Mouse (Mus musculus) layer of hippocampus, adult 8-10 months (tissue): ENCODE data around the gene Magi2. TPM values are rescaled to one million over a fixed set of nuclear protein-coding genes. Genes with fewer than 3 reads are reported as not detected.

Experiments
- DNase-seq, 2 experiments: peaks; one replicate each; pipeline ENCODE4 v3.0.0; 2022; ENCODE audit warnings: low spot score in 2 of 2
- total RNA-seq, 4 experiments: library from RNA; stranded (reverse); gene quantifications; 2 replicates each; pipeline ENCODE4 v1.2.4; 2022

The Magi2 gene
- total RNA-seq, 4 experiments from 2014 or later: 105 to 137 (median 127) TPM

- DNase-seq: peak; percentile 26 to 45
Measured at GRCm38 (mm10) chr5:20582995-20583435, 1356.2 kb downstream of the Magi2 start.

- no peak for DNase-seq
Measured at GRCm38 (mm10) chr5:20583639-20584038, 1356.8 kb downstream of the Magi2 start.

- DNase-seq: no peak
Measured at GRCm38 (mm10) chr5:20584769-20585168, 1357.9 kb downstream of the Magi2 start.

- DNase-seq: no peak
Measured at GRCm38 (mm10) chr5:20589731-20590130, 1362.9 kb downstream of the Magi2 start.

- DNase-seq: no peak
Measured at GRCm38 (mm10) chr5:20598196-20598595, 1371.4 kb downstream of the Magi2 start.

GRCm38 (mm10) chr5:20603756-20604469 is 1377.1 kb downstream of the Magi2 start:
- DNase-seq: no peak

GRCm38 (mm10) chr5:20606497-20606896 is 1379.7 kb downstream of the Magi2 start:
- no peak for DNase-seq

GRCm38 (mm10) chr5:20607503-20607902 is 1380.7 kb downstream of the Magi2 start:
- no peak for DNase-seq

GRCm38 (mm10) chr5:20609206-20609935 is 1382.5 kb downstream of the Magi2 start:
- no peak for DNase-seq

GRCm38 (mm10) chr5:20610640-20611039 is 1383.8 kb downstream of the Magi2 start:
- DNase-seq: no peak

GRCm38 (mm10) chr5:20612616-20613015 is 1385.8 kb downstream of the Magi2 start:
- no peak for DNase-seq

GRCm38 (mm10) chr5:20614891-20615290 is 1388.1 kb downstream of the Magi2 start:
- DNase-seq: no peak

- no peak for DNase-seq
Measured at GRCm38 (mm10) chr5:20620596-20621511, 1394.0 kb downstream of the Magi2 start.

- no peak for DNase-seq
Measured at GRCm38 (mm10) chr5:20622417-20622816, 1395.6 kb downstream of the Magi2 start.

- no peak for DNase-seq
Measured at GRCm38 (mm10) chr5:20622837-20623573, 1396.2 kb downstream of the Magi2 start.

GRCm38 (mm10) chr5:20625117-20625516 is 1398.3 kb downstream of the Magi2 start:
- no peak for DNase-seq

- no peak for DNase-seq
Measured at GRCm38 (mm10) chr5:20628954-20629601, 1402.2 kb downstream of the Magi2 start.

- DNase-seq: no peak
Measured at GRCm38 (mm10) chr5:20634046-20634769, 1407.4 kb downstream of the Magi2 start.

GRCm38 (mm10) chr5:20634822-20635221 is 1408.0 kb downstream of the Magi2 start:
- DNase-seq: no peak
